Mouse (Mus musculus): Measurements from ENCODE around the gene Bpgm. TPM values are rescaled to one million over a fixed set of nuclear protein-coding genes. Genes with fewer than 3 reads are reported as not detected.

Gene Bpgm
- total and polyA plus RNA-seq, 2 experiments from 2014 or later = 49.6 to 70.3 TPM

DNA sequence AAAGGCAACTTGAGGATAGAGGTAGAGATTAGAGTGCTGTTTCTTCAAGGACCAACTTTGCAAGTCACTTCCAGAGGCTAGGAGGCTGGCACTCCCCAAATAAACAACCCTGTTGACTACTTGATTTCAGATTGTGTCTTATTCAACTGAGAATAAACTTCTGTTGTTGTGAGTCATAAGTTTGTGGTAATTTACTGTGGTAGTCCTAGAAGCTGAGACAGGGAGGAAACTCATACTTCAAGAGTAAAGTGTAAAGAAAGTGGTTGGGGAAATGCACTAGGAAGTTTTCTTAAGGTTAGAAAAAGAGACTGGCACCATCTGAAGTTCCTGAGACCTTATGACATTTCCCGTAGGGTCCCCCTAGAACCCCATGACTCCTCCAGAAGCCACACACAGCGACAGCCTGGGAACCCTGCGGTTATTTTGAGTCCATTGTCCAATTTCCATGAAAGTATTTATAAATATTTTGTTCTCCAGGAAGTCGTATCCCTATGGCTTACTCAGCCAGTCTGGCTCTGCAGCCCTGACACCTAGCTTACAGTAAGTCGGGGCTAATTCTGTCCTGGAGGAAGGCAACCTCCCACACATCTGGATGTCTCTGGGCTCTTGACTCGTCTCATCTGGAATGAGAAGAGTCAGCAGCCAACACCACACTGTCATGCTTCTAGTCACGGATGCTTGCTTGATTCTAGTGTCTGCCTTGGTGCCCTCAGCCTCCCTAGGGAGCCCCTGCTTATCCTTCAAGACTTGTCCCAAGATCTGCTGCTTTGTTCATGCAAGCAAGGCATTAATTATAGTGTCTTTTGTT is 22.8 kb upstream of the Bpgm start:
- 69% methylated on average over 7 of the region's 7 CpGs for WGBS
- DNase-seq = no peak

GRCm38 (mm10) chr6:34459456-34459855 is 16.6 kb upstream of the Bpgm start:
- no peaks in the 10 kb centered on the region for H3K9me3 ChIP-seq (ENCODE audit: low read length)
- H3K36me3 ChIP-seq (ENCODE audit: insufficient read depth) = no peaks in the 10 kb centered on the region
- H3K4me1 ChIP-seq (ENCODE audit: insufficient read depth) = no peaks in the 10 kb centered on the region
- H3K27me3 ChIP-seq (ENCODE audit: insufficient read depth, low read length) = no peaks in the 10 kb centered on the region
- TF ChIP-seq CTCF (IDR thresholded peaks at IDR 0.05; ENCODE audit: low read depth) = no peak
- ATAC-seq (no peak), DNase-seq (no peak)
- no peak overlapping the region for H3K27ac ChIP-seq (ENCODE audit: low read depth, low read length)
- no peak overlapping the region for H3K4me3 ChIP-seq (ENCODE audit: low read depth, low read length)
- H3K9ac ChIP-seq = no peak overlapping the region
- H3K4me2 ChIP-seq (ENCODE audit: low read depth) = no peak overlapping the region

More for the DNA sequence above, 22.8 kb upstream of the Bpgm start:
- Histone ChIP-seq H3K9ac (no peak overlapping the region), H3K4me1 (ENCODE audit: insufficient read depth) (no peaks in the 10 kb centered on the region), H3K4me3 (ENCODE audit: low read depth, low read length) (no peak overlapping the region), H3K4me2 (ENCODE audit: low read depth) (no peak overlapping the region), H3K9me3 (ENCODE audit: low read length) (no peaks in the 10 kb centered on the region), H3K36me3 (ENCODE audit: insufficient read depth) (no peaks in the 10 kb centered on the region), H3K27ac (ENCODE audit: low read depth, low read length) (no peak overlapping the region), H3K27me3 (ENCODE audit: insufficient read depth, low read length) (no peaks in the 10 kb centered on the region)
- TF ChIP-seq CTCF (IDR thresholded peaks at IDR 0.05; ENCODE audit: low read depth) = no peak
- no peak for ATAC-seq

DNA sequence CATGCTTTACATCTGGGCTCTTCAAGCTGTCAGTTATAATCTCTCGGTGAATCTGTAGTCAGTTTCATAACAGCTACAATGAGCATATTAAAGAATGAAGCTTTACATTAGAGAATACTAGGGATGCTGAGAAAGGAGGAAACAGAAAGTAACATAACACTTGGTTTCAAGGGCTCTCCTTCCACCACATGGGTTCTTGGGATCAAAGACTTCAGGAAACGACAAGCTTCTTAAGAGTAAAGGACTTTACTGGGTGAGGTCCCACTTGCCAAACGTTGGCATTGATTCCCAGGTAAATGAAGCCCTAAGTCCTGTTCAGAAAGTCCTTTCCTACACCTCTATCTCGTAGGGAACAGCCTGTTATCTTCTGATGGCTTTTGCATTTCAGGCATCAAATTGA is 15.4 kb upstream of the Bpgm start:
- H3K27me3 ChIP-seq (ENCODE audit: insufficient read depth, low read length) = no peaks in the 10 kb centered on the region
- no peak overlapping the region for H3K27ac ChIP-seq (ENCODE audit: low read depth, low read length)
- no peaks in the 10 kb centered on the region for H3K9me3 ChIP-seq (ENCODE audit: low read length)
- no peaks in the 10 kb centered on the region for H3K4me1 ChIP-seq (ENCODE audit: insufficient read depth)
- ATAC-seq (no peak), DNase-seq (no peak)
- H3K36me3 ChIP-seq (ENCODE audit: insufficient read depth) = no peaks in the 10 kb centered on the region
- H3K4me2 ChIP-seq (ENCODE audit: low read depth) = no peak overlapping the region
- H3K9ac ChIP-seq = no peak overlapping the region
- WGBS = 64% methylated on average over 4 of the region's 4 CpGs
- no peak overlapping the region for H3K4me3 ChIP-seq (ENCODE audit: low read depth, low read length)
- TF ChIP-seq CTCF (IDR thresholded peaks at IDR 0.05; ENCODE audit: low read depth) = no peak

DNA sequence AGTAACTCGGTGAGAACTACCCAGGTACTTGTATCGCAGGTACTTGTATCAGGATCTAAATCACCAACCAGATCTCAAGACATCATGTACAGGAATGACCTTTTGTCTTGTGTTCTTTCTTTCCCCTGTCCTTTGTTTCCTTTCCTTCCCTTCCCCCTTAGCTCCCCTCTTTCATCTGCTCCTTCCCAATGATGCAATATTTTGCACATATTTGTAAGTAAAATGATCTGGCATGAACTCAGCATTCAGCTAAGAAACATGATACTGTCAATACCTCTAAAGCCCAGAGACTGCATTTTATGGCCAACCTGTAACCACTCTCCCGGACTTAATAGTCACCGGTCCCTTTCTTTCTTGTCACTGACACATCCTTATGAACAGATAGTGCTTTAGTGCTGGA is 12.4 kb upstream of the Bpgm start:
- ATAC-seq (no peak), DNase-seq (no peak)
- no peak for TF ChIP-seq CTCF (IDR thresholded peaks at IDR 0.05; ENCODE audit: low read depth)
- WGBS = 90% methylated on average over 4 of the region's 4 CpGs
- Histone ChIP-seq H3K4me2 (ENCODE audit: low read depth) (no peak overlapping the region), H3K27me3 (ENCODE audit: insufficient read depth, low read length) (no peaks in the 10 kb centered on the region), H3K4me3 (ENCODE audit: low read depth, low read length) (no peak overlapping the region), H3K9me3 (ENCODE audit: low read length) (no peaks in the 10 kb centered on the region), H3K27ac (ENCODE audit: low read depth, low read length) (no peak overlapping the region), H3K4me1 (ENCODE audit: insufficient read depth) (no peaks in the 10 kb centered on the region), H3K9ac (no peak overlapping the region), H3K36me3 (ENCODE audit: insufficient read depth) (no peaks in the 10 kb centered on the region)

DNA sequence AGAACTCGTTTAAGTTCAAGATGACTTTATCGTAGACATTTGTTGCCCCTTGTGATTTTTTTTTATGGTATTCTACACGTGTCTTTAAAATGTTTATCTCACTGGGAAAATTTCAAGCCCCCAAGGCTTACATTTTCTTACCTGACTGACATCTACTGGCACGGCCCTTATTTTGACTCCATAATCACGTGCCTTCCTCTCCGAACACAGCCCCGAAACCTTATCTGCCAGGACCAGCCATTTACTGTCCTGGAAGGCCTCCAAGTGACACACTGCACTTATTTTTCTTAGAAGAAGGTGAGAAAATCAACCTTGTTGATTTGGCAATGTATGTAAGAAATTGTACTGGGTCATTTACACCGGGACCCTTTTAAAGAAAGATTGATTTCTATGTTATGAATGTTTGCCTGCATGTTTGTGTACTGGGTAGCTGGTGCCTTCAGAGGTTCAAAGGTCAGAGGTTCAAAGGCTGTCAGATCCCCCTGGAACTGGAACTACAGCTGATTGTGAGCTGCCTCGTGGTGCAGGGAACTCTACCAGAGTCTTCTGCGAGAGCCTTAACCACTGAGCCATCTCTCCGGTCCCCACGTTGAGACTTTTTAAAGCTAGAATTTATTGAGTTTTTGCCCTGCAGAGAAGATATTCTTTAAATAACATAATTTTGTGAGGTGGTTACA is 4.4 kb upstream of the Bpgm start:
- Histone ChIP-seq H3K27me3 (ENCODE audit: insufficient read depth, low read length) (no peaks in the 10 kb centered on the region), H3K4me2 (ENCODE audit: low read depth) (no peak overlapping the region), H3K27ac (ENCODE audit: low read depth, low read length) (no peak overlapping the region), H3K4me1 (ENCODE audit: insufficient read depth) (no peaks in the 10 kb centered on the region), H3K9ac (no peak overlapping the region), H3K9me3 (ENCODE audit: low read length) (no peaks in the 10 kb centered on the region), H3K4me3 (ENCODE audit: low read depth, low read length) (no peak overlapping the region), H3K36me3 (ENCODE audit: insufficient read depth) (no peaks in the 10 kb centered on the region)
- DNase-seq (no peak), ATAC-seq (no peak)
- no peak for TF ChIP-seq CTCF (IDR thresholded peaks at IDR 0.05; ENCODE audit: low read depth)
- 86% methylated on average over 12 of the region's 12 CpGs for WGBS

DNA sequence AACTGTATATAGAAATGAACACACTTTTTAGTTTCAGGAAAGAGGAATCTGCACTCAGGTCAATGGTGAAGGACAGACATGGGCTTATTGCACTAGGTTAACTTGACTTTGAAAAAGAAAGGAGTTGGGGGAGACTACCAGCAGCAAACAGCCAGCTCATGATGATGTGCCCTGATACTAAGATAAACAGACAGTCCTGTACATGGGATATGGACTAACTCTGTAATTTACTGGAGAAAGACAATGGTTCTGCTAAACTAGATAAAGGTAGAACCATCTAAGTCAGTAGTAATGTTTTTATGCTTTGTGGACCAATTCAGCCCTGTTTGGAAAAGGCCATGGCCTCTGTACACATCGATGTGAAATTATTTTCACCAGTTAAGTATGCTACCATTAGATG is 2.7 kb upstream of the Bpgm start:
- 90% methylated on average over 1 of the region's 1 CpGs for WGBS
- Histone ChIP-seq H3K4me1 (ENCODE audit: insufficient read depth) (peaks cover 4% of the 10 kb centered on the region), H3K9me3 (ENCODE audit: low read length) (no peaks in the 10 kb centered on the region), H3K36me3 (ENCODE audit: insufficient read depth) (no peaks in the 10 kb centered on the region), H3K27ac (ENCODE audit: low read depth, low read length) (no peak overlapping the region), H3K4me3 (ENCODE audit: low read depth, low read length) (no peak overlapping the region), H3K27me3 (ENCODE audit: insufficient read depth, low read length) (no peaks in the 10 kb centered on the region), H3K4me2 (ENCODE audit: low read depth) (no peak overlapping the region), H3K9ac (no peak overlapping the region)
- no peak for TF ChIP-seq CTCF (IDR thresholded peaks at IDR 0.05; ENCODE audit: low read depth)
- no peak for DNase-seq
- ATAC-seq = no peak

- H3K4me3 ChIP-seq (ENCODE audit: low read depth, low read length) = no peak overlapping the region
- no peak overlapping the region for H3K4me2 ChIP-seq (ENCODE audit: low read depth)
- peaks cover 5% of the 10 kb centered on the region for H3K4me1 ChIP-seq (ENCODE audit: insufficient read depth)
- peak; percentile 10; the same call in 1 of the 2 replicates for TF ChIP-seq CTCF (IDR thresholded peaks at IDR 0.05; ENCODE audit: low read depth)
- no peaks in the 10 kb centered on the region for H3K27me3 ChIP-seq (ENCODE audit: insufficient read depth, low read length)
- DNase-seq = no peak
- no peaks in the 10 kb centered on the region for H3K36me3 ChIP-seq (ENCODE audit: insufficient read depth)
- no peak overlapping the region for H3K9ac ChIP-seq
- ATAC-seq = no peak
- no peak overlapping the region for H3K27ac ChIP-seq (ENCODE audit: low read depth, low read length)
- no peaks in the 10 kb centered on the region for H3K9me3 ChIP-seq (ENCODE audit: low read length)
- WGBS = 58% methylated on average over 3 of the region's 3 CpGs
These were observed 2.0 kb upstream of the Bpgm start for GRCm38 (mm10) chr6:34474031-34474430.
